Mouse (Mus musculus) olfactory bulb, adult 2 months (tissue): ENCODE results near the gene Oscar.

Source experiments
- CTCF ChIP-seq: fragments of 200-500 bp; IDR thresholded peaks from 2 replicates; pipeline ENCODE4 v1.5.1; 2012; ENCODE audit warnings: low read depth, mild to moderate bottlenecking, low read length, moderate library complexity; ENCODE audit not compliant: insufficient read depth
- POLR2A ChIP-seq: fragments of 200-500 bp; IDR thresholded peaks from 2 replicates; pipeline ENCODE4 v1.6.1; 2012; ENCODE audit warnings: mild to moderate bottlenecking, low read depth, low read length, moderate library complexity; ENCODE audit not compliant: insufficient read depth

- no peak for TF ChIP-seq POLR2A
- no peak for TF ChIP-seq CTCF
Observed at GRCm38 (mm10) chr7:3610437-3610836, 5.5 kb downstream of the Oscar start.
